Mouse (Mus musculus) macrophage (primary cell): ENCODE measurements around the gene Mcpt4. TPM values are rescaled to one million over a fixed set of nuclear protein-coding genes. Genes with fewer than 3 reads are reported as not detected.
"Not testable (repeated sequence)": the region's sequence is repeated elsewhere in the genome, so short reads cannot be mapped to it uniquely, and the experiment has no call there.

Experiments
- H3K27ac ChIP-seq: fragments of 350-480 bp; formaldehyde crosslinking; 2 replicates; pipeline ENCODE4 v1.9.0; 2021
- H3K36me3 ChIP-seq: fragments of 350-480 bp; formaldehyde crosslinking; 2 replicates; pipeline ENCODE4 v1.9.0; 2021; ENCODE audit errors: inconsistent target
- H3K4me3 ChIP-seq: fragments of 350-480 bp; formaldehyde crosslinking; 2 replicates; pipeline ENCODE4 v1.9.0; 2021; ENCODE audit errors: inconsistent target
- H3K79me2 ChIP-seq: fragments of 350-480 bp; formaldehyde crosslinking; 2 replicates; pipeline ENCODE4 v1.9.0; 2021; ENCODE audit errors: inconsistent target
- WGBS: methylation state at CpG from one replicate; pipeline ENCODE4 v1.1.7; 2026; ENCODE audit warnings: inconsistent platforms; ENCODE audit not compliant: missing documents; 5-methylcytosine and 5-hydroxymethylcytosine counted together
- polyA plus RNA-seq: library from polyadenylated mRNA; stranded (reverse); fragments of 250-400 nt; gene quantifications from 3 replicates; pipeline ENCODE4 v1.2.4, GENCODE M21; 2018; ENCODE audit warnings: inconsistent platforms

Mcpt4 gene
- polyA plus RNA-seq, 1 experiment from 2014 or later = not detected

- H3K36me3 ChIP-seq = not testable (repeated sequence)
Observed at GRCm38 (mm10) chr14:56030395-56030794, 31.7 kb downstream of the Mcpt4 start, which contains the start of gene Mcpt9. Mcpt9 (minus strand) TSS chr14:56030495.

DNA sequence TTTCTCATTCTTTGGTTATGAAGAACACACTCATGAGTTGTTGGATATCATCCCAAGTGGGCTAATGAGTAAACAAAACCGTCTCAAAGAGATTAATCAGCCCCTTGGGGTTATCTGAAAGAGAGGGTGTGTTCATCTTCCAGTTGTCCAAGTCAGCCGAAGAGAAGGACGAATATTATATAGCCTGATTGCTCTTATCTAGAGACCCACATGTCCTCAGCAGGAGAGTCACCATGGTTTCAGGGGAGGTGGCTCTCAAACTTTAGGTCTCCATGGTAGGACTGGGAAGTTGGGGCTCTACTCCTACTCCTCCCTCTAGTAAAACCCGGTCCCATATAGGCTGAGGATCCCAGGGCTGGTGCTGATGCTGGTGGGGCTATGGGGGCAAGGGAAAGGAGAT is 40.8 kb downstream of the Mcpt4 start:
- not testable (repeated sequence) for H3K27ac ChIP-seq, H3K4me3 ChIP-seq, H3K79me2 ChIP-seq, H3K36me3 ChIP-seq
- WGBS = 81% methylated on average over 2 of the region's 4 CpGs

More at GRCm38 (mm10) chr14:56030395-56030794, 31.7 kb downstream of the Mcpt4 start, which contains the start of gene Mcpt9:
- H3K27ac ChIP-seq, H3K79me2 ChIP-seq, H3K4me3 ChIP-seq: not testable (repeated sequence)
- 83% methylated on average over 1 of the region's 3 CpGs for WGBS

DNA sequence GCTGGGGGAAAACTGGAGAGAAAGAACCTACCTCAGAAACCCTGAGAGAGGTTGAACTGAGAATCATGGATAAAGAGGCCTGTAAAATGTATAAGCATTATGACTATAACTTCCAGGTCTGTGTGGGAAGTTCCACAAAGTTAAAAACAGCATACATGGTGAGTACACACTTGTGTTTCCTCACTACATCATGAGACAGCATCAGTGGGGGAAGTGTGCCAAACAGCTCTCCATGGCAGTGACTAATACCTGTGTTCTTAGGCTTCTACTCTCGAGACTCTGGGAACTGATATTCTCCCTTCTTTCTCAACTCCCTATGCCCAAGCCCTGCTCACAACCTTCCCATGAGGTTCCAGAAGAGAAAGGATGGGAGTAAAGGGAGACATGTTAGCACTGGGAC is 42.7 kb downstream of the Mcpt4 start:
- Histone ChIP-seq H3K36me3 (no peaks in the 10 kb centered on the region), H3K27ac (no peak overlapping the region), H3K4me3 (no peak overlapping the region), H3K79me2 (no peaks in the 10 kb centered on the region)
- WGBS = 14% methylated on average over 1 of the region's 1 CpGs

GRCm38 (mm10) chr14:56017671-56018070 is 44.4 kb downstream of the Mcpt4 start, which contains the start of gene Mcpt1:
Mcpt1 (plus strand) TSS chr14:56017971.
- H3K27ac ChIP-seq, H3K79me2 ChIP-seq, H3K36me3 ChIP-seq, H3K4me3 ChIP-seq: not testable (repeated sequence)
- WGBS = 75% methylated on average over 3 of the region's 3 CpGs

DNA sequence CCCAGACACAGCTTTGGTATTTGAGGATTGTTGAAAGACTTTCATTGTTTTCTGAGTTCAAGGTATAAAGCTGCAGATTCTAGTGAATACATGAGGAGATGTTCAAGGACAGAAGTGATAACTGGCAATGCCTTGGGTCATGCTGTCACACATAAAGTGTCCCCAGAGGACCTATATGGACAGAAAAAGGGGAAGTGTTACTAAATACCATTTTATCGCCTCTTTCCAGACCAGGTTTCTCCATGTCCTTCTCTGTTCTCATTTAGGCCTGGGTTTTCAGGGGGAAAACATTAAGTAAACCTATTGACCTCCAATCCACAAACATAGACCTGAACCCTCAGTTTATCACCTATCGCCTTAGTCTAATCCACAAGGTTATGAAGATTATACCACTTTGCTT is 48.2 kb downstream of the Mcpt4 start:
- H3K4me3 ChIP-seq = no peak overlapping the region
- no peaks in the 10 kb centered on the region for H3K79me2 ChIP-seq
- 54% methylated on average over 2 of the region's 2 CpGs for WGBS
- H3K27ac ChIP-seq = no peak overlapping the region
- no peaks in the 10 kb centered on the region for H3K36me3 ChIP-seq

DNA sequence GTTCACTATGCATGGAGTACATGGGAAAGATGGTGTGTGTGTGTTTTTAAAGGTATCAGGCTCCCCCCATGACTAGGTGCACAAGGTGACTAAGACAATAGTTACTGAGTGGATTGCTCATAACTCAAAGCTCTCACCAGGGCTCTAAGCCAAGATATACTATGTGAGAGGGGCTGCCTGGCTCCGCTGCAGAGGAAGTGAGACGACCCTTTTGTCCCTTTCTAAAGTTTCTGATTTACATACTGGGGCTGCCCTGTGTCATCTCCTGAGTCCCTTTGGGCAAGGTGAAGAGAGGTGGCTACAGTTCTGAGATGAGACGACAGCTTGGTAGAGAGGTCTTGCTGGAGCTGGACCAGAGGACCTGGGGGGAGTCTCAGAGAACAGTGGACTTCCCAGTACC is 49.0 kb downstream of the Mcpt4 start:
- Histone ChIP-seq H3K79me2 (no peaks in the 10 kb centered on the region), H3K27ac (no peak overlapping the region), H3K4me3 (no peak overlapping the region), H3K36me3 (no peaks in the 10 kb centered on the region)
- 92% methylated on average over 3 of the region's 3 CpGs for WGBS

Other genes starting within 250 kb of the Mcpt4 start
- not detected in 3 replicates for gene Nfatc4, start 239.2 kb downstream of the Mcpt4 start, polyA plus RNA-seq
- gene Nynrin, start 208.3 kb downstream of the Mcpt4 start, polyA plus RNA-seq = 0.69 to 1.1 TPM (median 0.70 TPM) in 3 replicates
- gene Cbln3, start 177.9 kb downstream of the Mcpt4 start, polyA plus RNA-seq = not detected in 3 replicates
- 7.7 to 19.3 TPM (median 13.1 TPM) in 3 replicates for gene Khnyn, start 177.4 kb downstream of the Mcpt4 start, polyA plus RNA-seq
- 1.5 to 3.1 TPM (median 2.0 TPM) in 3 replicates for gene Sdr39u1, start 162.0 kb downstream of the Mcpt4 start, polyA plus RNA-seq
- not detected in 3 replicates for gene Cma1, start 117.6 kb downstream of the Mcpt4 start, polyA plus RNA-seq
- gene Cma2, start 111.3 kb downstream of the Mcpt4 start, polyA plus RNA-seq = not detected in 3 replicates
- not detected in 3 replicates for gene Mcpt1, start 44.3 kb downstream of the Mcpt4 start, polyA plus RNA-seq
- gene Mcpt9, start 31.8 kb downstream of the Mcpt4 start, polyA plus RNA-seq = not detected in 3 replicates
- gene Mcpt2, start 20.3 kb downstream of the Mcpt4 start, polyA plus RNA-seq = not detected in 3 replicates
- 0.23 TPM in 1 of 3 replicates, not detected in the others for gene Mcpt8, start 23.0 kb upstream of the Mcpt4 start, polyA plus RNA-seq
- 0.37 to 1.1 TPM in 2 of 3 replicates, not detected in the other for gene Ctsg, start 40.3 kb upstream of the Mcpt4 start, polyA plus RNA-seq
- gene Gzme, start 58.3 kb upstream of the Mcpt4 start, polyA plus RNA-seq = not detected in 3 replicates
- not detected in 3 replicates for gene Gzmd, start 70.3 kb upstream of the Mcpt4 start, polyA plus RNA-seq
- gene Gzmg, start 97.3 kb upstream of the Mcpt4 start, polyA plus RNA-seq = not detected in 3 replicates
- not detected in 3 replicates for gene Gzmn, start 112.3 kb upstream of the Mcpt4 start, polyA plus RNA-seq
- gene Gzmf, start 149.1 kb upstream of the Mcpt4 start, polyA plus RNA-seq = not detected in 3 replicates
- not detected in 3 replicates for gene Gzmc, start 172.3 kb upstream of the Mcpt4 start, polyA plus RNA-seq
- 0.16 TPM in 1 of 3 replicates, not detected in the others for gene Gzmb, start 199.9 kb upstream of the Mcpt4 start, polyA plus RNA-seq